8 mouse cellular contexts compared by ENCODE assay signal in genomic region chr7:30859290-30859634, GRCm38 (mm10). TPM values are rescaled to one million over a fixed set of nuclear protein-coding genes. Genes with fewer than 3 reads are reported as not detected.
DNase-seq lines count a peak whose midpoint lies in the region; ATAC-seq and TF ChIP-seq lines count a peak whose summit lies in the region.

No protein-coding gene starts in this region.

- H3K9ac ChIP-seq in heart, embryonic 11.5 days (ENCODE audit: low read depth, low read length), result no peak overlapping the region
- H3K9ac ChIP-seq in kidney, embryonic 14.5 days (ENCODE audit: low read depth, low read length), result no peak overlapping the region
- H3K9ac ChIP-seq in limb, embryonic 14.5 days (ENCODE audit: low read depth, low read length, severe bottlenecking), result no peak overlapping the region

- no peak overlapping the region for H3K27ac ChIP-seq in heart, embryonic 11.5 days (ENCODE audit: low read depth, low read length)
- H3K27ac ChIP-seq in kidney, embryonic 14.5 days (ENCODE audit: low read depth, low read length), result no peak overlapping the region
- H3K27ac ChIP-seq in limb, embryonic 14.5 days (replicated peaks; ENCODE audit: low read depth, low read length), result no peak overlapping the region

- ATAC-seq in heart, embryonic 11.5 days (replicated peaks; ENCODE audit: insufficient number of reproducible peaks, low FRiP score, low TSS enrichment), result no peak
- peak; percentile 63 for ATAC-seq in kidney, embryonic 14.5 days (ENCODE audit: low FRiP score, low TSS enrichment)
- ATAC-seq in limb, embryonic 14.5 days (ENCODE audit: low FRiP score, low read depth), result peak; percentile 50; the same call in 1 of the 2 replicates
- 0 out of 2 replicates have a peak, but pooled peaks have one; percentile 29 for ATAC-seq in monocyte, adult 5-6 weeks (replicated peaks; ENCODE audit: insufficient number of reproducible peaks, low FRiP score, low TSS enrichment, poor library complexity, severe bottlenecking)

- H3K36me3 ChIP-seq in heart, embryonic 11.5 days (ENCODE audit: control insufficient read depth, insufficient read depth, low read length), result no peaks in the 10 kb centered on the region
- no peaks in the 10 kb centered on the region for H3K36me3 ChIP-seq in kidney, embryonic 14.5 days (ENCODE audit: control insufficient read depth, insufficient read depth, low read length)
- H3K36me3 ChIP-seq in limb, embryonic 14.5 days (ENCODE audit: control insufficient read depth, insufficient read depth, low read length), result no peaks in the 10 kb centered on the region
- H3K36me3 ChIP-seq in splenic B cell, adult 2 months (ENCODE audit: control insufficient read depth, insufficient read depth, low read length, poor library complexity, severe bottlenecking), result no peaks in the 10 kb centered on the region; the same call in 1 of the 2 replicates

- H3K27me3 ChIP-seq in heart, embryonic 11.5 days (ENCODE audit: control insufficient read depth, insufficient read depth, low read length), result peaks cover 17% of the 10 kb centered on the region
- no peaks in the 10 kb centered on the region; the same call in none of the 2 replicates for H3K27me3 ChIP-seq in kidney, embryonic 14.5 days (ENCODE audit: control insufficient read depth, insufficient read depth, low read length)
- H3K27me3 ChIP-seq in limb, embryonic 14.5 days (ENCODE audit: control insufficient read depth, insufficient read depth, low read length), result no peaks in the 10 kb centered on the region
- H3K27me3 ChIP-seq in splenic B cell, adult 2 months (ENCODE audit: control insufficient read depth, insufficient read depth, low read length, poor library complexity, severe bottlenecking), result no peaks in the 10 kb centered on the region

- intact Hi-C loops in gastrocnemius, postnatal 14 days (cut with DNase I; ENCODE audit: low total_unique reads), result loop anchor here (10.0 kb wide), 1 partner anchor 264 kb away; the partner anchor contains the start of gene Zbtb32

- peak; percentile 90 for DNase-seq in heart, adult 11 months
- peak; percentile 60 to 62 for DNase-seq in cerebellum, postnatal 36 days
- DNase-seq in gastrocnemius, postnatal 14 days, result peak; percentile 56
- DNase-seq in limb, embryonic 14.5 days (ENCODE audit: low spot score), result peak; percentile 82
- peak; percentile 94 for DNase-seq in splenic B cell, adult 2 months (ENCODE audit: low read depth, low spot score)

- H3K4me2 ChIP-seq in heart, embryonic 11.5 days, result no peak overlapping the region
- no peak overlapping the region for H3K4me2 ChIP-seq in kidney, embryonic 14.5 days (replicated peaks; ENCODE audit: low read depth, low read length)
- no peak overlapping the region for H3K4me2 ChIP-seq in limb, embryonic 14.5 days (replicated peaks; ENCODE audit: low read depth, low read length, severe bottlenecking)

- H3K4me3 ChIP-seq in heart, embryonic 11.5 days (ENCODE audit: low read depth, low read length), result no peak overlapping the region
- H3K4me3 ChIP-seq in kidney, embryonic 14.5 days (ENCODE audit: low read length), result no peak overlapping the region
- no peak overlapping the region for H3K4me3 ChIP-seq in limb, embryonic 14.5 days (replicated peaks; ENCODE audit: low read length)

- no peak for TF ChIP-seq POLR2A in limb, embryonic 14.5 days (IDR thresholded peaks at IDR 0.05; ENCODE audit: borderline replicate concordance, extremely low read depth, insufficient read depth, insufficient read length)

- no peaks in the 10 kb centered on the region for H3K9me3 ChIP-seq in heart, embryonic 11.5 days (replicated peaks; ENCODE audit: control insufficient read depth, low read length)
- H3K9me3 ChIP-seq in kidney, embryonic 14.5 days (ENCODE audit: control insufficient read depth, low read length), result no peaks in the 10 kb centered on the region
- no peaks in the 10 kb centered on the region for H3K9me3 ChIP-seq in limb, embryonic 14.5 days (ENCODE audit: control insufficient read depth, low read length)

- H3K4me1 ChIP-seq in heart, embryonic 11.5 days (ENCODE audit: control insufficient read depth, insufficient read depth, low read length), result peaks cover 12% of the 10 kb centered on the region
- 0 out of 2 replicates have a peak, but pooled peaks cover 3% of the 10 kb centered on the region for H3K4me1 ChIP-seq in kidney, embryonic 14.5 days (ENCODE audit: control insufficient read depth, insufficient read depth, low read length)
- H3K4me1 ChIP-seq in limb, embryonic 14.5 days (ENCODE audit: control insufficient read depth, insufficient read depth, low read length), result no peaks in the 10 kb centered on the region

RNA-seq across cellular contexts. Expression of gene Ffar1, which starts 2.1 kb away (rescaled TPM):
- not detected in 2 replicates for polyA plus RNA-seq in heart, embryonic 11.5 days (2014; fragmentation: Nextera tagmentation; extraction: Ambion mirVana)
- not detected for total RNA-seq in gastrocnemius, postnatal 14 days (2021)
- polyA plus RNA-seq in kidney, embryonic 14.5 days (2014; fragmentation: Nextera tagmentation; extraction: Ambion mirVana), result not detected in 2 replicates
- 0.01 and 0.03 TPM in 2 replicates for polyA plus RNA-seq in limb, embryonic 14.5 days (2012; rRNA removed)
- not detected in 2 replicates for polyA plus RNA-seq in limb, embryonic 14.5 days (2014; fragmentation: Nextera tagmentation; extraction: Ambion mirVana)
- 0.10 to 1.5 TPM (median 0.32 TPM) in 3 replicates for total RNA-seq in monocyte, adult 5-6 weeks (2017)

RNA-seq across cellular contexts. Expression of gene Ffar3, which starts 3.3 kb away (rescaled TPM):
- not detected in 2 replicates for polyA plus RNA-seq in heart, embryonic 11.5 days (2014; fragmentation: Nextera tagmentation; extraction: Ambion mirVana)
- not detected for total RNA-seq in gastrocnemius, postnatal 14 days (2021)
- not detected in 2 replicates for polyA plus RNA-seq in kidney, embryonic 14.5 days (2014; fragmentation: Nextera tagmentation; extraction: Ambion mirVana)
- not detected in 2 replicates for polyA plus RNA-seq in limb, embryonic 14.5 days (2012; rRNA removed)
- not detected in 2 replicates for polyA plus RNA-seq in limb, embryonic 14.5 days (2014; fragmentation: Nextera tagmentation; extraction: Ambion mirVana)
- total RNA-seq in monocyte, adult 5-6 weeks (2017), result not detected in 3 replicates

RNA-seq across cellular contexts. Expression of gene Cd22, which starts 20.9 kb away (rescaled TPM):
- not detected in 2 replicates for polyA plus RNA-seq in heart, embryonic 11.5 days (2014; fragmentation: Nextera tagmentation; extraction: Ambion mirVana)
- total RNA-seq in gastrocnemius, postnatal 14 days (2021), result under 1 TPM in 1 of 2 experiments, not detected in 1; 0.29 TPM
- polyA plus RNA-seq in kidney, embryonic 14.5 days (2014; fragmentation: Nextera tagmentation; extraction: Ambion mirVana), result 0.55 TPM in 1 of 2 replicates, not detected in the other
- polyA plus RNA-seq in limb, embryonic 14.5 days (2012; rRNA removed), result 0.09 and 0.11 TPM in 2 replicates
- 0.10 TPM in 1 of 2 replicates, not detected in the other for polyA plus RNA-seq in limb, embryonic 14.5 days (2014; fragmentation: Nextera tagmentation; extraction: Ambion mirVana)
- 45.5 to 101 TPM (median 62.1 TPM) in 3 replicates for total RNA-seq in monocyte, adult 5-6 weeks (2017)

RNA-seq across cellular contexts. Expression of gene Ffar2, which starts 35.7 kb away (rescaled TPM):
- polyA plus RNA-seq in heart, embryonic 11.5 days (2014; fragmentation: Nextera tagmentation; extraction: Ambion mirVana), result not detected in 2 replicates
- total RNA-seq in gastrocnemius, postnatal 14 days (2021), result under 1 TPM in 1 of 2 experiments, not detected in 1; 0.16 TPM
- 0.31 TPM in 1 of 2 replicates, not detected in the other for polyA plus RNA-seq in kidney, embryonic 14.5 days (2014; fragmentation: Nextera tagmentation; extraction: Ambion mirVana)
- polyA plus RNA-seq in limb, embryonic 14.5 days (2012; rRNA removed), result 0.12 and 0.18 TPM in 2 replicates
- polyA plus RNA-seq in limb, embryonic 14.5 days (2014; fragmentation: Nextera tagmentation; extraction: Ambion mirVana), result 0.44 TPM in 1 of 2 replicates, not detected in the other
- 0.19 to 3.1 TPM (median 1.2 TPM) in 3 replicates for total RNA-seq in monocyte, adult 5-6 weeks (2017)

RNA-seq across cellular contexts. Expression of gene Mag, which starts 55.4 kb away (rescaled TPM):
- 0.09 TPM in 1 of 2 replicates, not detected in the other for polyA plus RNA-seq in heart, embryonic 11.5 days (2014; fragmentation: Nextera tagmentation; extraction: Ambion mirVana)
- 1 to 10 TPM; 3.5 to 9.6 TPM for total RNA-seq in gastrocnemius, postnatal 14 days (2021)
- polyA plus RNA-seq in kidney, embryonic 14.5 days (2014; fragmentation: Nextera tagmentation; extraction: Ambion mirVana), result 0.28 and 0.30 TPM in 2 replicates
- polyA plus RNA-seq in limb, embryonic 14.5 days (2012; rRNA removed), result 1.2 and 2.4 TPM in 2 replicates
- 0.35 and 1.2 TPM in 2 replicates for polyA plus RNA-seq in limb, embryonic 14.5 days (2014; fragmentation: Nextera tagmentation; extraction: Ambion mirVana)
- 2.5 to 6.9 TPM (median 3.5 TPM) in 3 replicates for total RNA-seq in monocyte, adult 5-6 weeks (2017)
